Mouse (Mus musculus): ENCODE measurements around the gene Dpep1.

- peak; percentile 69 for TF ChIP-seq CTCF (IDR thresholded peaks at IDR 0.05; ENCODE audit: low read depth)
- no peak for TF ChIP-seq EP300 (IDR thresholded peaks at IDR 0.05; ENCODE audit: low read depth)
Measured at GRCm38 (mm10) chr8:123155177-123155576, 30.9 kb upstream of the Dpep1 start.

Data from heart, postnatal 0 days (tissue).